Mouse (Mus musculus) kidney, adult 2 months (tissue): Measurements from ENCODE around the gene Cebpg. TPM values are rescaled to one million over a fixed set of nuclear protein-coding genes. Genes with fewer than 3 reads are reported as not detected.

Source experiments
- DNase-seq: peaks from one replicate; pipeline ENCODE4 v3.0.0; 2021
- H3K27ac ChIP-seq: fragments of 200-500 bp; 2 replicates; pipeline ENCODE4 v1.5.1; 2012; ENCODE audit warnings: low read depth, low read length, control low read depth, inconsistent platforms; ENCODE audit not compliant: insufficient read depth
- H3K27me3 ChIP-seq: fragments of 200-500 bp; replicated peaks from 2 replicates; pipeline ENCODE4 v1.6.1; 2012; ENCODE audit warnings: mild to moderate bottlenecking, moderate library complexity, low read length, inconsistent platforms; ENCODE audit not compliant: control insufficient read depth, insufficient read depth
- H3K36me3 ChIP-seq: fragments of 200-500 bp; 2 replicates; pipeline ENCODE4 v1.6.1; 2012; ENCODE audit warnings: mild to moderate bottlenecking, moderate library complexity, low read length, inconsistent platforms; ENCODE audit not compliant: control insufficient read depth, insufficient read depth
- H3K4me1 ChIP-seq: fragments of 200-500 bp; 2 replicates; pipeline ENCODE4 v1.6.1; 2011; ENCODE audit warnings: low read length; ENCODE audit not compliant: control insufficient read depth, insufficient read depth
- H3K4me3 ChIP-seq: fragments of 200-500 bp; 2 replicates; pipeline ENCODE4 v1.5.1; 2011; ENCODE audit warnings: mild to moderate bottlenecking, low read depth, low read length, control low read depth; ENCODE audit not compliant: insufficient read depth
- CTCF ChIP-seq: fragments of 200-500 bp; conservative IDR thresholded peaks from 2 replicates; pipeline ENCODE4 v1.5.1; 2011; ENCODE audit warnings: low read depth, mild to moderate bottlenecking, control low read depth, low read length, moderate library complexity, mixed read lengths; ENCODE audit not compliant: insufficient read depth, insufficient read length
- POLR2A ChIP-seq: fragments of 200-500 bp; IDR thresholded peaks from one replicate; pipeline ENCODE4 v1.6.1; 2011; ENCODE audit warnings: low read depth, low read length, control low read depth
- WGBS: fragments of 180-500 bp; shearing (Covaris S2); methylation state at CpG from one replicate; pipeline ENCODE4 v1.1.7; 2018; 5-methylcytosine and 5-hydroxymethylcytosine counted together
- polyA plus RNA-seq: library from polyadenylated mRNA; depleted of rRNA; stranded (reverse); fragments of >200 nt; gene quantifications from 2 replicates; pipeline ENCODE4 v1.2.3, GENCODE M21; 2012

The Cebpg gene
- polyA plus RNA-seq, 1 experiment = 10.0 TPM

- no peak for TF ChIP-seq POLR2A
- no peak for TF ChIP-seq CTCF
- H3K4me1 ChIP-seq = no peaks in the 10 kb centered on the region
- no peaks in the 10 kb centered on the region for H3K27me3 ChIP-seq
- DNase-seq = no peak
- H3K36me3 ChIP-seq = no peaks in the 10 kb centered on the region
- no peak overlapping the region for H3K4me3 ChIP-seq
- WGBS = 70% methylated on average over 4 of the region's 4 CpGs
- no peak overlapping the region for H3K27ac ChIP-seq
These were observed 20.8 kb downstream of the Cebpg start for GRCm38 (mm10) chr7:35035565-35035964.

GRCm38 (mm10) chr7:35035141-35035553, 21.2 kb downstream of the Cebpg start:
- H3K27ac ChIP-seq = 0 out of 2 replicates have a peak overlapping the region, but pooled peaks have one; percentile 6
- WGBS = 45% methylated on average over 6 of the region's 6 CpGs
- no peak for TF ChIP-seq POLR2A
- TF ChIP-seq CTCF = no peak
- H3K4me1 ChIP-seq = no peaks in the 10 kb centered on the region
- no peaks in the 10 kb centered on the region for H3K27me3 ChIP-seq
- no peaks in the 10 kb centered on the region for H3K36me3 ChIP-seq
- H3K4me3 ChIP-seq = no peak overlapping the region
- DNase-seq = peak; percentile 69

GRCm38 (mm10) chr7:35030567-35030966, 25.8 kb downstream of the Cebpg start:
- Histone ChIP-seq H3K4me1 (no peaks in the 10 kb centered on the region), H3K27me3 (no peaks in the 10 kb centered on the region), H3K27ac (no peak overlapping the region), H3K36me3 (no peaks in the 10 kb centered on the region), H3K4me3 (no peak overlapping the region)
- no peak for DNase-seq
- 86% methylated on average over 6 of the region's 6 CpGs for WGBS
- TF ChIP-seq POLR2A = no peak
- no peak for TF ChIP-seq CTCF

GRCm38 (mm10) chr7:35029648-35030047, 26.7 kb downstream of the Cebpg start:
- Histone ChIP-seq H3K36me3 (no peaks in the 10 kb centered on the region), H3K27ac (no peak overlapping the region), H3K4me1 (no peaks in the 10 kb centered on the region), H3K27me3 (no peaks in the 10 kb centered on the region), H3K4me3 (no peak overlapping the region)
- DNase-seq = no peak
- 85% methylated on average over 3 of the region's 3 CpGs for WGBS
- TF ChIP-seq POLR2A (no peak), CTCF (no peak)

- no peaks in the 10 kb centered on the region for H3K36me3 ChIP-seq
- TF ChIP-seq CTCF = no peak
- TF ChIP-seq POLR2A = no peak
- H3K27me3 ChIP-seq = no peaks in the 10 kb centered on the region
- H3K4me3 ChIP-seq = no peak overlapping the region
- no peak overlapping the region for H3K27ac ChIP-seq
- DNase-seq = no peak
- no peaks in the 10 kb centered on the region for H3K4me1 ChIP-seq
- 70% methylated on average over 5 of the region's 5 CpGs for WGBS
These were observed 27.1 kb downstream of the Cebpg start for GRCm38 (mm10) chr7:35029228-35029627.

- no peaks in the 10 kb centered on the region for H3K4me1 ChIP-seq
- H3K27ac ChIP-seq = no peak overlapping the region
- 78% methylated on average over 16 of the region's 16 CpGs for WGBS
- no peak overlapping the region for H3K4me3 ChIP-seq
- DNase-seq = peak; percentile 27
- TF ChIP-seq POLR2A (no peak), CTCF (no peak)
- H3K27me3 ChIP-seq = no peaks in the 10 kb centered on the region
- H3K36me3 ChIP-seq = no peaks in the 10 kb centered on the region
These were observed 27.8 kb downstream of the Cebpg start for GRCm38 (mm10) chr7:35028559-35028958.

GRCm38 (mm10) chr7:35027801-35028420, 28.5 kb downstream of the Cebpg start:
- DNase-seq = no peak
- Histone ChIP-seq H3K4me3 (no peak overlapping the region), H3K36me3 (no peaks in the 10 kb centered on the region), H3K27ac (no peak overlapping the region), H3K27me3 (no peaks in the 10 kb centered on the region), H3K4me1 (no peaks in the 10 kb centered on the region)
- WGBS = 80% methylated on average over 9 of the region's 9 CpGs
- no peak for TF ChIP-seq CTCF
- no peak for TF ChIP-seq POLR2A
